Mouse (Mus musculus): Measurements from ENCODE around the gene Olfr1150-ps1. TPM values are rescaled to one million over a fixed set of nuclear protein-coding genes. Genes with fewer than 3 reads are reported as not detected.

Gene Olfr1150-ps1
- not detected in 2 replicates for polyA plus RNA-seq (2012; rRNA removed)

DNA sequence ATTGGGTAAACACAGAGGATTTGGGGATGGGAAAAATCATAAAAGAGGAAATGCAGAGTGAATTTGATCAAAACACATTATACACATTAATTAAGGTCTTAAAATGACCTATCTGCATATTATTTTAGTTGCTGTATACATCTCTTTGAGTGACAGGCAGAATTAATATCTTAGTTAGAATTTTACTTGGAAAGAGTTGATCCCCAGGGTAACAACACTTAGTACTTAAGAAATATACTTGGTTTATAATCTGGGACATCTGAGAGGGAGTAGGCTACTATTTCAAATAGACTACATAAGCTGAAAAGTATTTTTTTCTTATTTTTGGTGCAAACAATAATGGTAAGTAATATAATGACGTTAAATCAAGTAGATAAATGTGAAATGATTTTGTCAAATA is at the start of gene Olfr1150-ps1:
TSS of gene Olfr1150-ps1 (plus strand) at position 301 of the 400 bp plus-strand sequence.

DNA sequence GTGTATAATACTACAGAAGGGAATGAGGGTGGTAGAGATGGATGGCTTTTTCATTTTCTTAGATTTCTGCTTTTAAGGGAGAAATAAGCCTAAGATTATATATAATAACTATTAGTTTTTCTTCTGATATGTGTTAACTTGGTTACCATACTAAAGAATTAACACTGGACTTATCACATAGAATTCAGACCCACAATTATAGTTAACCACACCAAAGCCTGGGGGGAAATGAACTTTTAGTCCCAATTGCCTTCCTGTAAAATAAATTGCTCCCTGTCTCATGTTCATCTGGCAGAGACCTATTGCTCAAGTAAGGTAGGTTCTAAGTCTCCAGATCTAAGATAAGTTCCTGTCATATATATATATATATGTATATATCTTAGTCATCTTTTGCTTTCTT is 43.5 kb upstream of the Olfr1150-ps1 start, which contains the start of gene Olfr1143:
TSS of gene Olfr1143 (plus strand) at position 301 of the 400 bp plus-strand sequence.

DNA sequence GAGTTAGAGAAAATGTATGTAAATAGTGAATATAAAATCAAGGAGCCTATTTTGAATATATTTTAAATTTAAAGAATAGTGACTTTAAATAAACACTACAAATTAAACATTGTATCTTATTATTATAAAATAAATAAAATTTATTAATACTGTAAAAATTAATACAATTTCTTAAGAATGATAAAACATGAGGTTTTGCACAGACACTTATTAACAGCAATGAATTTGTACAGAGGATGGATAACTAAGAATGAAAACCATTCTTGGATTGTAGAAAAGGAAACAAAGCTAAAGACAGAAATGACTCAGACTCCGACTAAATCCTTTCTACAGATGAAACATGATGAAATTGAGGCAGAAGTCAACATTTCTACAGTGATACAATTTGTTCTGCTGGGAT is 34.3 kb upstream of the Olfr1150-ps1 start, which contains the start of gene Olfr1145:
TSS of gene Olfr1145 (plus strand) at position 301 of the 400 bp plus-strand sequence.

DNA sequence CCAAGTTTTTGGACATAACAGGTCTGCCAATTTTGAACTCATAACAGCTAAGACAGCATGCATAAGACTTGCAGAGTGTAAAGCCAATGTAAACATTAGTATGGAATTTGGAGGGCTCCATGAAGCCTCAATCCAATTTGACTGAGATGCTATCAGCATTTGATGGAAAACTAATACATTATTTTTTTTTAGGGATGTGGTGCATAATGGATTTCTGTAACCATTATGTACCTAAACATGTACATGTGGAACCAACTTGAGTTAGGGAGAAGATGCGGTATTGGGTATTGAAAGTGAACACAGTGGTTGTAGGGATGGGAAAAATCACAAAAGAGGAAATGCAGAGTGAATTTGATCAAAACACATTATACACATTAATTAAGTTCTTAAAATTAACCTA is 13.6 kb upstream of the Olfr1150-ps1 start, which contains the start of gene Olfr1148:
TSS of gene Olfr1148 (plus strand) at position 301 of the 400 bp plus-strand sequence.

DNA sequence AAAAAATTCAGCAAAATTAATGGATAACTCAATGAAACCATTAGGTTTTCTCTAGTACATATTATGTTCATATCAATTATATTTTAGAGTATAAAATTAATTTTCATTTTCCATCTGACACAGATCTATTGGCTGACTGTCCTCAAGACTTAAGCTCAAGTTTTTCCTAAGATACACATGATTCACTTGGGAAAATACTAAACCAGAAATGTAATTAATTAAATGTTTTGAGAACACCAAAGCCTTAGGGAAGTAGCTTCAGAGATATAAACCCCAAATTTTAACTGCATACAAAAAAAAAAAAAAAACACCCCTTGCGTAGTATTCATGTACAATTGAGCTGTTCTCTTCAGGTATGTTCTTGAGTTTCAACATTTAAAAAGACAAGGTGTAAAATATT is 11.8 kb downstream of the Olfr1150-ps1 start, which contains the start of gene Olfr1151:
TSS of gene Olfr1151 (plus strand) at position 301 of the 400 bp plus-strand sequence.

DNA sequence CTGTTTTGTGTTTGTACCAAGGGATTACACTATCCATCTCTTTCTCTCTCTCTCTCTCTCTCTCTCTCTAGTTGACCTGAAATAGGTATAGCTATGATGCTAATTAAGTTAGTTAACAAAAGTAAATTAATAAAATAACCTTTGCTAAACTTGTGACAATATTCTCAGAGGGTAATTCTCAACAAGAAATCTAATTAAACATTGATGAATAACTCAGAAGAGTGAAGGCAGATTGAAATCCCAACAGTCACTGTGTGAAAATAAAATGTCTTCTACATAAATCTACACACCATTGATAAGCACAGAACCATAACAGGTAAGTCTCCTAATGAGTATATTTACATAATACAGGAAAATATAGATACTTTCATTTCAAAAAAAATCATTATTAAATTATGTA is 22.4 kb downstream of the Olfr1150-ps1 start, which contains the start of gene Olfr1152:
TSS of gene Olfr1152 (plus strand) at position 301 of the 400 bp plus-strand sequence.

DNA sequence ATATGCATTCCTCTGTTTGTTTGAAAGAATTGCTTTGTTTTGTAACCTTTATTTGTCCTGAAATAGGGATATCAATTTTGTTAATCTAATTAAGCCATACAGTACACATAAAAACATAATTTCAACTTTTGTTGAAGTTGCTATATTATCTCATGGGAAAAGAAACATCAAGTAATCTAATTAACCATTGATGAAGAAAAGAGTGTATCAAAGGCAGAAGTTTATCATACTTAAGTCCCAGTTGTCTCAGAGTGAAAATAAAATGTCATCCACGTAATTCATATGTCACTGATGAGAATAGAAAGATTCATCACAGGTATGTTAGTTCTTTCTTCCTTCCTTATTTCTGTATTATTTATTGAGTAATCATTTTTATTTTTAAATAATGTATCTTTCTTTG is 50.9 kb downstream of the Olfr1150-ps1 start, which contains the start of gene Olfr1153:
TSS of gene Olfr1153 (plus strand) at position 301 of the 400 bp plus-strand sequence.

Other genes with a start within 250 kb of the Olfr1150-ps1 start
- not detected in 2 replicates for gene Olfr1130, start 237.8 kb upstream of the Olfr1150-ps1 start, polyA plus RNA-seq (2012; rRNA removed)
- not detected in 2 replicates for gene Olfr1131, start 216.9 kb upstream of the Olfr1150-ps1 start, polyA plus RNA-seq (2012; rRNA removed)
- gene Olfr1132, start 206.5 kb upstream of the Olfr1150-ps1 start, polyA plus RNA-seq (2012; rRNA removed): not detected in 2 replicates
- gene Olfr1133, start 196.6 kb upstream of the Olfr1150-ps1 start, polyA plus RNA-seq (2012; rRNA removed): not detected in 2 replicates
- not detected in 2 replicates for gene Olfr1134, start 185.5 kb upstream of the Olfr1150-ps1 start, polyA plus RNA-seq (2012; rRNA removed)
- gene Olfr1135, start 170.3 kb upstream of the Olfr1150-ps1 start, polyA plus RNA-seq (2012; rRNA removed): not detected in 2 replicates
- gene Olfr1136, start 150.0 kb upstream of the Olfr1150-ps1 start, polyA plus RNA-seq (2012; rRNA removed): not detected in 2 replicates
- gene Olfr1137, start 130.8 kb upstream of the Olfr1150-ps1 start, polyA plus RNA-seq (2012; rRNA removed): not detected in 2 replicates
- not detected in 2 replicates for gene Olfr1138, start 104.0 kb upstream of the Olfr1150-ps1 start, polyA plus RNA-seq (2012; rRNA removed)
- gene Olfr1140, start 100.2 kb upstream of the Olfr1150-ps1 start, polyA plus RNA-seq (2012; rRNA removed): not detected in 2 replicates
- not detected in 2 replicates for gene Olfr1141, start 90.0 kb upstream of the Olfr1150-ps1 start, polyA plus RNA-seq (2012; rRNA removed)
- gene Olfr152, start 64.5 kb upstream of the Olfr1150-ps1 start, polyA plus RNA-seq (2012; rRNA removed): not detected in 2 replicates
- gene Olfr1143, start 43.4 kb upstream of the Olfr1150-ps1 start, polyA plus RNA-seq (2012; rRNA removed): not detected in 2 replicates
- gene Olfr1145, start 34.2 kb upstream of the Olfr1150-ps1 start, polyA plus RNA-seq (2012; rRNA removed): not detected in 2 replicates
- gene Olfr1148, start 13.5 kb upstream of the Olfr1150-ps1 start, polyA plus RNA-seq (2012; rRNA removed): not detected in 2 replicates
- not detected in 2 replicates for gene Olfr1151, start 11.9 kb downstream of the Olfr1150-ps1 start, polyA plus RNA-seq (2012; rRNA removed)
- gene Olfr1152, start 22.5 kb downstream of the Olfr1150-ps1 start, polyA plus RNA-seq (2012; rRNA removed): not detected in 2 replicates
- not detected in 2 replicates for gene Olfr1153, start 51.0 kb downstream of the Olfr1150-ps1 start, polyA plus RNA-seq (2012; rRNA removed)
- not detected in 2 replicates for gene Olfr1154, start 61.2 kb downstream of the Olfr1150-ps1 start, polyA plus RNA-seq (2012; rRNA removed)
- not detected in 2 replicates for gene Olfr1155, start 101.1 kb downstream of the Olfr1150-ps1 start, polyA plus RNA-seq (2012; rRNA removed)
- not detected in 2 replicates for gene Olfr1156, start 109.1 kb downstream of the Olfr1150-ps1 start, polyA plus RNA-seq (2012; rRNA removed)
- not detected in 2 replicates for gene Olfr1157, start 124.3 kb downstream of the Olfr1150-ps1 start, polyA plus RNA-seq (2012; rRNA removed)
- gene Olfr74, start 130.7 kb downstream of the Olfr1150-ps1 start, polyA plus RNA-seq (2012; rRNA removed): not detected in 2 replicates
- gene Olfr1158, start 146.1 kb downstream of the Olfr1150-ps1 start, polyA plus RNA-seq (2012; rRNA removed): not detected in 2 replicates
- not detected in 2 replicates for gene Olfr1160, start 164.3 kb downstream of the Olfr1150-ps1 start, polyA plus RNA-seq (2012; rRNA removed)
- gene Olfr1161, start 178.8 kb downstream of the Olfr1150-ps1 start, polyA plus RNA-seq (2012; rRNA removed): not detected in 2 replicates
- not detected in 2 replicates for gene Olfr73, start 193.7 kb downstream of the Olfr1150-ps1 start, polyA plus RNA-seq (2012; rRNA removed)
- not detected in 2 replicates for gene Olfr1162, start 207.1 kb downstream of the Olfr1150-ps1 start, polyA plus RNA-seq (2012; rRNA removed)
- not detected in 2 replicates for gene Olfr1163, start 227.8 kb downstream of the Olfr1150-ps1 start, polyA plus RNA-seq (2012; rRNA removed)
- gene Olfr1164, start 250.0 kb downstream of the Olfr1150-ps1 start, polyA plus RNA-seq (2012; rRNA removed): not detected in 2 replicates